Mouse (Mus musculus): ENCODE measurements around the gene Slc33a1.

Slc33a1 gene

DNA sequence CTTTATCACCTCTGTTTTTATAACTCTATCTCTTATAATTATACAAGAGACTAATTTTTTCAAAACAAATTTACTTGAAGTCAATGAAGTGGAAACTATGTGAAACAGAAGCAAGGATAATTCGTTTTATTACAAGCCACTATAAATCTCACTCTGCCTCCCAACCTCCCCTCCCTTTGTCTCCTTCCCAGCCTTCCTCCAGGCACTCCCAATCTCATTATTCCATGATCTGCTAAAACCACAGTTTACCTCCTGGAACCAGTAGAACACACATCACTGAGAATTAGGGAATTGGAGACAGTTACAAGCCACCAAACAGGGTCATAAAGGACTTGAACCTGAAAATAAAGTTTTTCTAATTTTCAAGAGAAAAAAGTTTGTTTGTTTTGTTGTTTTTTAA lies 67.4 kb downstream of the Slc33a1 start:
- no peak for DNase-seq

DNA sequence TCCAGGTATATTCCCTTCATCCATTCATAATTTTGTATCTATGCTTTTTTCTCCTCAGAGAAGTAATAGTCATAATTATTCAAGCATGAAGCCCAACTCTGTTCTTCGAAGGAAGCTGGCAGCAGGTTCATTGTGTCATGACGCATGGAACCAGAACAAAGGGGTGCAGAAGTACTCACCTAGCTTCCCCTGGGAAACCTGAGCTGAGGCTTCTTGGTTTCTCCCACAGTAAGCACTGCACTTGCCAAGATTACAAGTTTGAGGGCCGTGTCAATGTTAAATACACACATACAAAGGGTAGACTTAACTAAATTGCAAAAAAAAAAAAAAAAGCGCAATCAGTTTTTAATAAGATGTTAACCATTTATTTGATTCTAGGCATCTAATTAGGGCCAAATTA lies 68.3 kb downstream of the Slc33a1 start:
- no peak for DNase-seq

GRCm38 (mm10) chr3:63895786-63896185 lies 68.8 kb downstream of the Slc33a1 start:
- DNase-seq = no peak

DNA sequence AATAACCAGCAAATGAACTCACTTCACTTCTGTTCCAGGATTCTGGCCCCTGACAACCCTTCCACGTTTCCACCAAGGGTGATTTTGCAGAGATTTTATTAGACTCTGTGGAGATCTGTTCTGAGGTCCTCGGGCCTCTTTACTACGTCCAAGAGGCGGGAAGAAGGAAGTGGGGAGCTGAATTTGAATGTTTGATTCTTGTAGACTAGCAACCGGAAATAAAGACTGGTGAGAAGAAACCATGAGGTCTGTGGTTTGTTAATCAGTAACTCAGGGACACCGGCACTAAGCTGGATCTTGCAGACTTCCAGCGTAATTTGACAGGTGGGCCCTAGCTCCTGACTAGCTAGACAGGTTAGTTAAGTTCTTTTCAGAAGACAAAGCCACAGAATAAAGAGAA lies 70.9 kb downstream of the Slc33a1 start:
- peak; percentile 36 for DNase-seq

- DNase-seq = no peak
Observed at GRCm38 (mm10) chr3:63892154-63892553, 72.4 kb downstream of the Slc33a1 start.

All from kidney, adult 18-20 months (tissue).